Mouse (Mus musculus) lung, embryonic 14.5 days (tissue): Measurements from ENCODE around the gene Bcl11b. TPM values are rescaled to one million over a fixed set of nuclear protein-coding genes. Genes with fewer than 3 reads are reported as not detected.

Source experiments
- ATAC-seq: fragments of 200-750 bp; cut with Nextera tagmentation; 2 replicates; pipeline ENCODE4 v1.8.0; 2017; ENCODE audit warnings: mild to moderate bottlenecking, moderate TSS enrichment, moderate library complexity; ENCODE audit not compliant: insufficient read depth
- DNase-seq: peaks from one replicate; pipeline ENCODE4 v3.0.0-alpha.2; 2015
- H3K27ac ChIP-seq: fragments of 300-500 bp; sonication (generic); 2 replicates; pipeline ENCODE4 v1.5.1; 2014; ENCODE audit warnings: low read depth, mild to moderate bottlenecking, moderate library complexity
- H3K27me3 ChIP-seq: fragments of 300-500 bp; sonication (generic); 2 replicates; pipeline ENCODE4 v1.6.1; 2014; ENCODE audit warnings: low read length, control low read depth; ENCODE audit not compliant: insufficient read depth
- H3K36me3 ChIP-seq: fragments of 300-500 bp; sonication (generic); 2 replicates; pipeline ENCODE4 v1.6.1; 2014; ENCODE audit warnings: control low read depth; ENCODE audit not compliant: insufficient read depth
- H3K4me1 ChIP-seq: fragments of 300-500 bp; sonication (generic); 2 replicates; pipeline ENCODE4 v1.6.1; 2014; ENCODE audit warnings: antibody characterized with exemption, control low read depth; ENCODE audit not compliant: insufficient read depth
- H3K4me2 ChIP-seq: fragments of 300-500 bp; sonication (generic); 2 replicates; pipeline ENCODE4 v1.6.1; 2014; ENCODE audit warnings: mild to moderate bottlenecking
- H3K4me3 ChIP-seq: fragments of 300-500 bp; sonication (generic); 2 replicates; pipeline ENCODE4 v1.5.1; 2014; ENCODE audit warnings: low read depth, low read length
- H3K9ac ChIP-seq: fragments of 300-500 bp; sonication (generic); 2 replicates; pipeline ENCODE4 v1.6.1; 2014
- H3K9me3 ChIP-seq: fragments of 300-500 bp; sonication (generic); 2 replicates; pipeline ENCODE4 v1.6.1; 2016; ENCODE audit warnings: low read depth, low read length, control low read depth
- CTCF ChIP-seq: IDR thresholded peaks from 2 replicates; pipeline ENCODE4 v1.5.1; 2016; ENCODE audit warnings: antibody characterized with exemption, low read depth
- WGBS: fragments of 180-500 bp; shearing (Covaris S2); extraction: QIAGEN DNeasy Blood & Tissue Kit; methylation state at CpG from one replicate; pipeline ENCODE4 v1.1.7; 2014; 5-methylcytosine and 5-hydroxymethylcytosine counted together
- polyA plus RNA-seq: library from polyadenylated mRNA; unstranded; fragments of >200 nt; fragmentation: Nextera tagmentation; extraction: Ambion mirVana; gene quantifications from 2 replicates; pipeline ENCODE4 v1.2.1, GENCODE M21; 2014

Bcl11b gene
- polyA plus RNA-seq, 1 experiment from 2014 or later: 4.4 TPM

- H3K4me2 ChIP-seq: no peak overlapping the region
- H3K27me3 ChIP-seq: no peaks in the 10 kb centered on the region
- H3K4me1 ChIP-seq: peaks cover 23% of the 10 kb centered on the region
- no peaks in the 10 kb centered on the region for H3K9me3 ChIP-seq
- H3K27ac ChIP-seq: no peak overlapping the region
- H3K9ac ChIP-seq: no peak overlapping the region
- TF ChIP-seq CTCF: peak; percentile 6; the same call in 1 of the 2 replicates
- ATAC-seq (no peak), DNase-seq (peak; percentile 50)
- H3K4me3 ChIP-seq: no peak overlapping the region
- H3K36me3 ChIP-seq: no peaks in the 10 kb centered on the region
- 65% methylated on average over 15 of the region's 15 CpGs for WGBS
These were observed 74.9 kb downstream of the Bcl11b start for GRCm38 (mm10) chr12:107928464-107928901.

DNA sequence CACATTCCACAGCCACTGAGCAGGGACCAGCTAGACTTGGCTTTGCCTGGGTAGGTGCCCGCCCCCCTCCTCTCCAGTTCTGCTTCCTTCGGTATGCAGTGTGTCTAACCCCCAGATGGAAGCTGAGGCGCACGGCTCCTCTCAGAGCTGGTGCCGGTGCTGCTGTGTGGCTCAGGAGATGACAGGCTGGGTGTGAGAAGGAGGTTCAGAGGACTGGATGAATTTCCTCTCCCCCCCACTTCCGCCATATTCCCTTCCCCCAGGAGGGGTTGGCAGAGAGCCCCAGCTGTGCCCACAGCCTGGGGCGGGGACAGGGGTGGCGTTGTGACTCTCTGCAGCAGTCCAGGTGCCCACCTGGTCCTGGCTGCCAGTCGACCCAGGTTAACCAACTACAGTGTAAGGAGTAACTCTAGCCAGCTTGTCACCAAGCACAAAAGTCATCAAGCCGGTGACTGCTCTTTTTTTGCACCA, 75.4 kb downstream of the Bcl11b start:
- TF ChIP-seq CTCF: no peak
- Histone ChIP-seq H3K27me3 (no peaks in the 10 kb centered on the region), H3K9me3 (no peaks in the 10 kb centered on the region), H3K4me3 (no peak overlapping the region), H3K27ac (no peak overlapping the region; the same call in 1 of the 2 replicates), H3K4me1 (peaks cover 23% of the 10 kb centered on the region), H3K36me3 (no peaks in the 10 kb centered on the region), H3K4me2 (peak overlapping the region; percentile 27; the same call in 1 of the 2 replicates), H3K9ac (no peak overlapping the region)
- 40% methylated on average over 10 of the region's 10 CpGs for WGBS
- peak; percentile 61; the same call in 1 of the 2 replicates for ATAC-seq
- peak; percentile 65 for DNase-seq

DNA sequence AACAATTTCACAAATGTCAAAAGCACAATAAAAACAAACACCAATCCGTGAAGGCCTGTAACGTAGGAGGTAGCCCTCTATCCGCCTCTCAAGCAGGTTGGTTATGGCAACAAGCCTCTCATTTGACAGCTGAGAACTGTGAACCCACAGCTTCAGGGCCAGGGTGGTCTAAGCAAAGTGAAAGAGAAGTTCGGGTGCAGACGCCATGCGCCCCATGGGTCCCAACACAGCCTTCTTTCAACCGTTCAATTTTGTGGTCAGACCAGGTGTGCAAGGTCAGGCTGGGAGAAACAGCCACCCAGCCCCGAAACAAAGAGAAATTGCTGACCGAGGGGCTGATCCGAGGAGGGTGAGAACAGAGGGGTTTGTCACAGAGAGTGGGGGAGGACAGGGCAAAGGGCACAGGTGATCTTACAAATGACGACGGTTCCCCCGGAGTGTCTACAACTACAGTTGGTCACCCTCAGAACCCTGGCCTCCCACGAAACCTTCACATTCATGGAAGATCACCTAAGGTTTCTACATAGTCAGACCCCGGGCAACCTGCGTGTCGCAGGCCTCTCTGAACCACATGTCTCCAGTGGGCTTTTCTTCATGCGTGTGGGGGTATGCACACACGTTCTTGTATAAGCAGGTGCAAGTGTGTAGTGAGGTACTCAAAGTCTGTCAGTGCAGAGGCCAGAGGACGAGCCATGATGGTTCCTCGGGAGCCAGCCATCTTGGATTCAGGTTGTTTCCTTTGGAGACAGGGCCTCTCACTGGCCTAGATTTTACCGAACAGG, 77.1 kb downstream of the Bcl11b start:
- Histone ChIP-seq H3K9me3 (no peaks in the 10 kb centered on the region), H3K27me3 (no peaks in the 10 kb centered on the region), H3K27ac (no peak overlapping the region), H3K4me1 (peaks cover 16% of the 10 kb centered on the region), H3K4me3 (no peak overlapping the region), H3K9ac (no peak overlapping the region), H3K36me3 (no peaks in the 10 kb centered on the region), H3K4me2 (no peak overlapping the region)
- no peak for DNase-seq
- no peak for ATAC-seq
- 86% methylated on average over 22 of the region's 22 CpGs for WGBS
- TF ChIP-seq CTCF: no peak

GRCm38 (mm10) chr12:107924696-107925095, 78.7 kb downstream of the Bcl11b start:
- Histone ChIP-seq H3K36me3 (no peaks in the 10 kb centered on the region), H3K27ac (no peak overlapping the region), H3K9ac (no peak overlapping the region), H3K4me1 (peaks cover 10% of the 10 kb centered on the region), H3K27me3 (no peaks in the 10 kb centered on the region), H3K9me3 (no peaks in the 10 kb centered on the region), H3K4me2 (no peak overlapping the region), H3K4me3 (no peak overlapping the region)
- no peak for DNase-seq
- no peak for ATAC-seq
- TF ChIP-seq CTCF: no peak
- 80% methylated on average over 4 of the region's 4 CpGs for WGBS

- H3K4me2 ChIP-seq: no peak overlapping the region
- peaks cover 5% of the 10 kb centered on the region for H3K4me1 ChIP-seq
- no peak overlapping the region for H3K4me3 ChIP-seq
- H3K9me3 ChIP-seq: no peaks in the 10 kb centered on the region
- H3K36me3 ChIP-seq: no peaks in the 10 kb centered on the region
- H3K27me3 ChIP-seq: no peaks in the 10 kb centered on the region
- no peak overlapping the region for H3K27ac ChIP-seq
- H3K9ac ChIP-seq: no peak overlapping the region
- 52% methylated on average over 3 of the region's 3 CpGs for WGBS
- no peak for TF ChIP-seq CTCF
- DNase-seq (no peak), ATAC-seq (no peak)
These were observed 79.4 kb downstream of the Bcl11b start for GRCm38 (mm10) chr12:107923963-107924362.

DNA sequence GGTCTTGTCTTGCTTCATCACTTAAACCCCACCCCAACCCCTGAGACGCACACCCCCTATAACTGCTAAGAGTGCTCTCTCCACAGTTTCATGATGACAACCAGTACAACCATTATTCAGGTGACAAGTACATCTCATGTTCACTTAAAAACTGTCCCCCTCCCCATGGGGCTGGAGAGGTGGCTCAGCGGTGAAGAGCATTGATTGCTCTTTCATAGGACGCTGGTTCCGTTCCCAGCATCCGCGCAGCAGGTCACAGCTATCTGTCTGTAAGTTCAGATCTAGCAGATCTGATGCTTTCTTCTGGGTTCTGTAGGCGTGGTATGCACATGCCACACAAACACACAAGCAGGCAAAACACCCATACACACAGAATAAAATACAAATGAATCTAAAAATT, 81.2 kb downstream of the Bcl11b start:
- Histone ChIP-seq H3K4me2 (no peak overlapping the region), H3K9ac (no peak overlapping the region), H3K4me1 (0 out of 2 replicates have a peak, but pooled peaks cover 3% of the 10 kb centered on the region), H3K36me3 (0 out of 2 replicates have a peak, but pooled peaks cover under 1% of the 10 kb centered on the region), H3K27ac (no peak overlapping the region), H3K27me3 (no peaks in the 10 kb centered on the region), H3K9me3 (no peaks in the 10 kb centered on the region), H3K4me3 (no peak overlapping the region)
- DNase-seq (no peak), ATAC-seq (no peak)
- TF ChIP-seq CTCF: no peak
- WGBS: 87% methylated on average over 7 of the region's 7 CpGs

DNA sequence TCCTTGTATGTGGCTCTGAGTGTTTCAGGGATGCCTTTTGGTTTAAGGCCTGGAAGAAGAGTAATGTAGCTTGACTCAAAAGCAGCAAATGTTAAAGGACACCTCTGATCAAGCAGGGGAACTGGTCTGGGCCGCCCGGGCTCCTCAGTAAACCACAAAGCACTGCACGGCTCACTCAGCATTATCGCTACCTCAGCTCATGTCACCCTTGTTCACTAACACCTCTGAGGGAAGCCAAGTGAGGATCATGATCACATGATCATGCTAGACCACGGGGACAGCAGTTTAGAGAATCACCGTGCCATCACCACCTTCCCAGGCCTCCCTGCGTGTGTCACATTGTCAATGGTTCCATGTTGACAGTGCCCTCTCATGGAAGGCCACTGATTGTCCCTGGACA, 81.8 kb downstream of the Bcl11b start:
- H3K36me3 ChIP-seq: peaks cover 7% of the 10 kb centered on the region; the same call in 1 of the 2 replicates
- no peak for DNase-seq
- no peak overlapping the region for H3K4me2 ChIP-seq
- TF ChIP-seq CTCF: 0 out of 2 replicates have a peak, but pooled peaks have one; percentile 5
- no peaks in the 10 kb centered on the region for H3K27me3 ChIP-seq
- no peak overlapping the region for H3K4me3 ChIP-seq
- peaks cover 4% of the 10 kb centered on the region for H3K9me3 ChIP-seq
- 54% methylated on average over 7 of the region's 7 CpGs for WGBS
- no peak for ATAC-seq
- no peak overlapping the region for H3K9ac ChIP-seq
- 0 out of 2 replicates have a peak, but pooled peaks cover 3% of the 10 kb centered on the region for H3K4me1 ChIP-seq
- no peak overlapping the region for H3K27ac ChIP-seq
